Mouse (Mus musculus) embryo, embryonic 10.5 days (tissue): ENCODE measurements around the gene Entr1.
"Not testable (repeated sequence)": the region's sequence is repeated elsewhere in the genome, so short reads cannot be mapped to it uniquely, and the experiment has no call there.

Experiments used
- DNase-seq: peaks from one replicate; pipeline ENCODE4 v3.0.0-alpha.2; 2015; ENCODE audit warnings: low spot score

The Entr1 gene

GRCm38 (mm10) chr2:26387713-26388112 is 1.4 kb downstream of the Entr1 start:
- no peak for DNase-seq

GRCm38 (mm10) chr2:26380871-26381270 is 8.2 kb downstream of the Entr1 start:
- not testable (repeated sequence) for DNase-seq

- DNase-seq = peak; percentile 92
Observed at GRCm38 (mm10) chr2:26380131-26380771, 8.9 kb downstream of the Entr1 start, which contains the start of gene Snapc4. Gene Snapc4, minus strand, starts transcription at chr2:26380653.

GRCm38 (mm10) chr2:26372396-26372795 is 16.7 kb downstream of the Entr1 start:
- no peak for DNase-seq

GRCm38 (mm10) chr2:26368572-26368971 is 20.5 kb downstream of the Entr1 start:
- DNase-seq = no peak

GRCm38 (mm10) chr2:26367911-26368310 is 21.2 kb downstream of the Entr1 start:
- no peak for DNase-seq

GRCm38 (mm10) chr2:26364738-26365465 is 24.2 kb downstream of the Entr1 start:
- DNase-seq = no peak

- no peak for DNase-seq
Observed at GRCm38 (mm10) chr2:26363481-26363880, 25.6 kb downstream of the Entr1 start.

- no peak for DNase-seq
Observed at GRCm38 (mm10) chr2:26362991-26363390, 26.1 kb downstream of the Entr1 start.

- DNase-seq = no peak
Observed at GRCm38 (mm10) chr2:26360772-26361171, 28.3 kb downstream of the Entr1 start, which contains the start of gene Card9. Gene Card9, minus strand, starts transcription at chr2:26360918.

GRCm38 (mm10) chr2:26359983-26360382 is 29.1 kb downstream of the Entr1 start:
- no peak for DNase-seq

GRCm38 (mm10) chr2:26358667-26359320 is 30.3 kb downstream of the Entr1 start:
- DNase-seq = no peak

- no peak for DNase-seq
Observed at GRCm38 (mm10) chr2:26357484-26357883, 31.6 kb downstream of the Entr1 start.

GRCm38 (mm10) chr2:26356678-26357077 is 32.4 kb downstream of the Entr1 start:
- no peak for DNase-seq

GRCm38 (mm10) chr2:26356231-26356630 is 32.9 kb downstream of the Entr1 start:
- no peak for DNase-seq

GRCm38 (mm10) chr2:26354401-26354800 is 34.7 kb downstream of the Entr1 start:
- no peak for DNase-seq

- no peak for DNase-seq
Observed at GRCm38 (mm10) chr2:26353066-26353980, 35.8 kb downstream of the Entr1 start.

GRCm38 (mm10) chr2:26352291-26352910 is 36.7 kb downstream of the Entr1 start:
- DNase-seq = no peak

GRCm38 (mm10) chr2:26351358-26352290 is 37.5 kb downstream of the Entr1 start, which contains the start of gene Dnlz:
Gene Dnlz, minus strand, starts transcription at chr2:26352110.
- DNase-seq = peak; percentile 94

- DNase-seq = peak; percentile 14
Observed at GRCm38 (mm10) chr2:26348241-26348640, 40.9 kb downstream of the Entr1 start.
